Mouse (Mus musculus) spleen, adult 2 months (tissue): ENCODE data around the gene Slc15a3.

Experiments
- CTCF ChIP-seq: fragments of 200-500 bp; IDR thresholded peaks from 2 replicates; pipeline ENCODE4 v1.5.1; 2011; ENCODE audit warnings: mild to moderate bottlenecking, inconsistent platforms; ENCODE audit not compliant: insufficient read depth, insufficient read length, insufficient replicate concordance; ENCODE audit errors: extremely low read depth
- POLR2A ChIP-seq: fragments of 200-500 bp; IDR thresholded peaks from 2 replicates; pipeline ENCODE4 v1.6.1; 2011; ENCODE audit warnings: low read depth, low read length, inconsistent platforms

- TF ChIP-seq CTCF (no peak), POLR2A (no peak)
These were observed 15.9 kb downstream of the Slc15a3 start for GRCm38 (mm10) chr19:10855422-10855821.
